Mouse (Mus musculus): ENCODE data around the gene Zfp472. TPM values are rescaled to one million over a fixed set of nuclear protein-coding genes. Genes with fewer than 3 reads are reported as not detected.

Zfp472 gene
- total RNA-seq (2021), result 3.7 and 4.4 TPM in 2 replicates
- long read RNA-seq, experiment 1, transcript Zfp472-201 (4 exons, 2,376 nt), result major isoform, 7 of 8 reads
- long read RNA-seq, experiment 1, partial matches to known transcripts, result 0 of 8 reads
- long read RNA-seq, experiment 1, other reads (novel, unspliced or antisense), result 1 of 8 reads
- long read RNA-seq, experiment 2, transcript Zfp472-201 (4 exons, 2,376 nt), result major isoform, 5 of 5 reads
- long read RNA-seq, experiment 2, partial matches to known transcripts, result 0 of 5 reads
- long read RNA-seq, experiment 2, other reads (novel, unspliced or antisense), result 0 of 5 reads

DNA sequence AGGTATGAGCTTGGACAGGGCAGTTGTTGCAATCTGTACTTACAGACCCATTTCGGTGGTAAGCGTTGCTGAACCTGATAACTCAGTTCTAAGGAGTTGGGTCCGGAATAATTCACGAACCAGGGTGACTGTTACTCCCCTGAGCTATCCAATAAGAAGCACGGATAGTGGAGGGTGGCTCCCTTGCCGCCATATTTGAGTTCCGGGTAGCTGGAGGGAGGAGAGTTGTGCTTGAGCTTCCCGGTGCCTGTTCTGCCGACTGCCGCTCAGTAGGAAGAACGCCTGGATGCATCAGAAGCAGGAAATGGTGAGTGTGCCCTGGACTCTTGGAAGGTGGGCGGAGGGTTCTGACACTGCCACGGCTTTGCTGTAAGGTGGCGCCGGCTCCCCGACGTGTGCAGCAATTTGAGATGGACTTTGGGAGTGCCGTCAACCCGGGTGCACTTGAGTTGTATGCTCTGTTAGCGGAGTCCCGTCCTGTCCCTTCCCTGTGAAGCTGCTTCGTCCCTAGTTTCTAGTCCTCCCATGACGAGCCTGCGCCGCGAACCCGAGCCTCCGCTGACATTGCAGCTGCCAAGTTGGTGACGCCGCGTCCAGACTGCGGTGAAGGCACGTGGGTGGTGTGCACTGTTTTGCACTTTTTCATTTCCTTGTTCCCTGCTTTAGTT lies at the start of gene Zfp472:
Gene Zfp472, plus strand, starts transcription at position 192 of the 668 bp plus-strand sequence.
- DNase-seq, result peak; percentile 94

DNA sequence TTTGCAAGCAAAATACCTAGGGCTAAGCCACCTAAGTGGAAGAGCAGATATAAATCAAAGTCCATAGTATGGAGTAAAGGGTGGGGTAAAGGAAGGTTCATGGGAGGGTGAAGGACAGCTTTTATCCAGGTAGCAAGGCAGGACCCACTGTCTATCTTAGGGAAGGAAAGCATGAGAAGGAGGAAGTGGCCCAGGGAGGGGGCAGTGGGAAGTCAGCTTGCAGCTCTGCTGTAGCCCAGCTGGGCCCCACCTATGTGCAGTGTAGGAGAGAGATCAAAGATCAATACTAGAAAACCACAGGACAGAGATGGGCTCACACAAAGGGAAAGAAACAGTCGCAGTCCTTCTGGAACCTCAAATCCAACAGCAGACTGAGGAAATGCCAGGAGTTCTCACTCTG lies 49.5 kb upstream of the Zfp472 start:
- no peak for DNase-seq

DNA sequence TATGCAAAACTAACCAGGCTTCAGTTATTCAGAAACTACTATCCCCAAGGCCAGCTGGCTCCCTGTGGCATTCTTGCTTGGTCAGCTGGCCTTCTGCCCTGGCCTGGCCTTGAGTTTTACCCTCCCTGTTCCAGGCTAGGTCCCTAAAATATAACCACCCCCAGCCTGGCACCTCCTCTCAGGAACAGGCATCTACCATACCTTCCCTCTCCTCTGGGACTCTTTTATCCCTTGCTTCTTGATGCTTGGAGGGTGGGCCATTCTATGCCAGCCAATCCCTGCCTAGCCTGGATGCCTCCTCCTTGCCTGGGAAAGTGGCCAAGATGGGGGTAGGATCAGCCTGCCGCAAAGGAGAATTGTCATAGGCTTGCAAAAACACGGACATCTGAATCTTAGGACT lies 48.5 kb upstream of the Zfp472 start, which contains the start of gene Cyp4f14:
Gene Cyp4f14, minus strand, starts transcription at position 212 of the 400 bp plus-strand sequence.
- DNase-seq, result peak; percentile 88

DNA sequence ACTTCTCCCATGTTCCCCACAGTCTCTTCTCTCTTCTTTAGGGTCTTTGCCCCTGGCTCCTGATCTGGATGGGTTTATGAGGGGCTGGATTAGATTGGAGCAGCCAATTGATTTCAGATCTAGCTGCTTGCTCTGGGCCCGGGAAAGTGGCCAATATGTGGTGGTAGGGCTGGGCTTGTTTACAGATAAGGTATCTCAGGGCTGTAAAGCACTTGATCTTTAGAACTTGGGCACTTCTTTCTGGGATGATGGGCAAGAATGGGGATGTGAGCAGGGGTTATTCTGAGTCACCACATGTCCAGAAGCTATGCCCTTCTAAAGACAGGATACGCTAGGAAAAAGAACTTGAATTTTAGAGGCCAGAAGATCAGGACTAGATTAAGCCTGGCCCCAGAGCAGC lies 46.5 kb upstream of the Zfp472 start:
- no peak for DNase-seq

DNA sequence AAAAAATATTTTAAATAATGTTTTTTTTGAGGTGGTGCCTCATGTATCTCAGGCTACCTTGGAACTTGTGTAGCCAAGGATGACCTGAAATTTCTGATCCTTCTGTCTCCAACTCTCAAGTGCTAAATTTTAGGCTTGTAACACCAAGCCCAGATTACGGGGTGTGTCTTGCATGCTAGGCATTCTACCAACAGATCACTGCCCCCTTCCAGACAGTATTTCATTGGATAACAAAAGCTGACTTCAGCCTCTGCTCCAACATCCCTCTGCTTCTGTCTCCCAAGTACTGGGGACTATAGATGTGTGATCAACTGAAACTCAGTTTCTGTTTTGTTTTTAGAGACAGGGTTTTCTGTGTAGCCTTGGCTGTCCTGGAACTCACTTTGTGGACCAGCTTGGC lies 41.9 kb upstream of the Zfp472 start:
- no peak for DNase-seq

DNA sequence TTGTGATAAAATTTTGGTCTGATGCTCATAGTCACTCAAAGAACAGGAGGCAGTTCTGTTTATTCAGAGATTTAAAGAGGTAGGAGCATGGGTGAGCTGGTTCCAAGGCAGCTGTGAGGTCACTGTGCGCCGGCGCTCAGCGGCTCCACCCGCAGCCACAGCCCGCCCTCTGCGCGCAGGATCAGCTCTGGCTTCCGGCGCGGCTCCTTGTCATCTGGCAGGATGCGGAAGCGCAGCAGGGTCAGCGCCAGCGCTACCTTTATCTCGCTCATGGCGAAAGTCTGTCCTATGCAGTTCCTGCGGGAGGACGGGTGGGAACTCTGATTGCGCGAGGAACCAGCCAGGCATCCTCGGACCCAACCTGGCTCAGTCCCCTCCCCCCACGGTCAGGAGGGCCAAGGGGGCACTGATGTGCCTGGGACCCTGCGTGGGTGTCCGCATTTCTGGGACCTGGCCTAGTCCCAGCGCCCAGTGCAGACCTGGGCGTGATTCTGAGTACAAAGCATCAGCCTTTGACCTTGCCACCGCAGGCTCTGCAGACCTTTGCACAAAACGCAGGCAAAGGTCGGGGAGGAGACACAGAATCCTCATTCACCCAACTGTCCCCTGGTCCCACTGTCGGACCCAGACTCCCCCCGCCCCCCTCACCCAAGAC lies 40.8 kb upstream of the Zfp472 start:
- DNase-seq, result peak; percentile 90

DNA sequence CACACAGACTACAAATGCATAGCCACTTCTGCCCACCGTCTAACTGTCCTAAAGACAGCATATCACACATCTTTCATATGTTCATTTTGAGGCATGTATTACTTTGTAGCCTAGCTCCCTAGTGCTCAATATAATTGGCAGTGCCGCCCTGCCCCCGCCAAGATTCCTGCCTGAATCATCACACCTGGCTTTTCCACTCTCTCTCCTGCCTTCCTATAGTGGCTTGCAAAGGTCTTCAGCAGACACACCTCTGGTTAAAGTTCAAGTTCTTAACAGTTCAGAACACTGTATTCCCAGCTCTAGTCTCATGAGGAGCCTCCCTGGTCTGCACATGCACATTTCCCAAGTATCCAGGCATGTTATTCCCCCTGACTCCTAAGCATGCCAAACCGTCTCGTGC lies 37.8 kb upstream of the Zfp472 start:
- DNase-seq, result no peak

DNA sequence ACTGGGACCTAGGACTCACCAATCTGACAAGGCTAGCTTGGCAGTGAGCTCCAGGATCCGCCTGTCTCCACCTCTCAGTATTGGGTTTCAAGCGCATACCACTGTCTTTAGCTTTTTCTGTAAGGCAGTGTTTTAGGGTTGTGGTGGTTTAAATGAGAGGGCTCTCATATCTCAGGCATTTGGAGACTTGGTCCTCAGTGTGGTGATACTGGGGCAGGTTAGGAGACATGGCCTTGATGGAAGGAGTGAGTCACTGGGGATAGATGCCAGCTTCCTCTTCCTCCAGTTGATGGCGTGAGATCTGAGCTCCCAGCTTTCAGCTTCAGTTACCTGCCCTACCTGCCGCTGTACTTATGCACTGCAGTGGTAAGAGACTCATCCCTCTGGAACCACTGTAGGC lies 25.8 kb upstream of the Zfp472 start:
- no peak for DNase-seq

DNA sequence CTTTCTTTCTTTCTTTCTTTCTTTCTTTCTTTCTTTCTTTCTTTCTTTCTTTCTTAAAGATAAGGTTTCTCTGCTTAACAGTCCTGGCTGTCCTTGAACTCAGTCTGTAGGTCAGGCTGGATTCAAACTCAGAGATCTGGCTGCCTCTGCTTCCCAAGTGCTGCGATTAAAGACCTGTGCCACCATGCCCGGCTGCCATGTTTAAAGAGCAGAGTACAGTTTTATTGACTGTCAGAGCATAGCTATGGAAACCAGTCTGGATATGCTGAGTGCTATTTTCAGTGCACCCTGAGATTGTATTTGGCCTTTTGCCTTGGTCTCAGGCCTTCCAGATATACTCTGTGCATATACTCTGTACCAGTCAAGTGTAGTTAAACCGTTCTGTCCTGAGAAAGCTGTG lies 22.0 kb upstream of the Zfp472 start:
- DNase-seq, result no peak

DNA sequence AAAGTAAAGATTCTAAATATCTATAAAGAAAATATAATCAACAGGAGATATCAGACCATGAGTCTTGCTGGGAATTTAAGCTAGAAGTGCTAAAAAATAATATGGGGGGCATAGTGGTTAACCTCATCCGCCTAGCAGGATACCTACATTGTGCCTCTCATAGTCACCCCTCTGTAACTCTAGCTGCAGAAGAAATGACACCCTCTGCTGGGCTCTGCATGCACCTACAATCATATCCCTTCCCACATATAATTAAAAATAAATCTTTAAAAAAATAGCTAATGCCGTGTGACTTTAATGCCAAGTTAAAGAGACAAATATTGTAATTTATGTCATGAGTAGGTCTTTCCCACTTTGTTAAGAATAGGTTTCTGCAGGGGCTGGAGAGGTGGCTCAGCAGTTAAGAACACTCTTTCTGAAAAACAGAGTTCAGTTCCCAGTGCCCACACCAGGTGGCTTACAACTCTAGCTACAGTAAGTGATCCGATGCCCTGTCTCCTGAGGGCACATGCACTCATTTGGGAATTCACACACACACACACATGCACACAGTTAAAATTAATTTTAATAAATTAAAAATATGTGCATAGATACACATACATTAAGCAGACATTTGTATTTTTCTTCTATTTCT lies 21.1 kb upstream of the Zfp472 start:
- no peak for DNase-seq

DNA sequence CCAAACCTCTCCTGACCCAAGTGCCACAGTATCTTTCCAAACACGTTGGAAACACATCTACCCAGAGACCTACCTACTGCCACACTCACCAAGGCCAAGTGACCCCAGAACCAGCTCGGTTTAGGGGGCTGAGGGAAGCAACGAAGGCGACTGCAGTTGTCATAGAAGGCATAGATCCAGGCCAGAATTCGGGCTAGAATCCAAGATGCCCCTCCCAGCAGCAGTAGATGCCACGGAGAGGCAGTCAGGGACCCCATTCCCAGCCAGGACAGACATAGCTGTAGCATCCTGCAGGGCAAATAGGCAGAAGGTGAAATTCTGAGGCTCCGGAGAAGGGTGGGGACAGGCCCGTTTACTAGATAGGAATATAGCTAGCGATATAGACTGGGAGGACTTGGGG lies 18.9 kb upstream of the Zfp472 start:
- DNase-seq, result peak; percentile 18

DNA sequence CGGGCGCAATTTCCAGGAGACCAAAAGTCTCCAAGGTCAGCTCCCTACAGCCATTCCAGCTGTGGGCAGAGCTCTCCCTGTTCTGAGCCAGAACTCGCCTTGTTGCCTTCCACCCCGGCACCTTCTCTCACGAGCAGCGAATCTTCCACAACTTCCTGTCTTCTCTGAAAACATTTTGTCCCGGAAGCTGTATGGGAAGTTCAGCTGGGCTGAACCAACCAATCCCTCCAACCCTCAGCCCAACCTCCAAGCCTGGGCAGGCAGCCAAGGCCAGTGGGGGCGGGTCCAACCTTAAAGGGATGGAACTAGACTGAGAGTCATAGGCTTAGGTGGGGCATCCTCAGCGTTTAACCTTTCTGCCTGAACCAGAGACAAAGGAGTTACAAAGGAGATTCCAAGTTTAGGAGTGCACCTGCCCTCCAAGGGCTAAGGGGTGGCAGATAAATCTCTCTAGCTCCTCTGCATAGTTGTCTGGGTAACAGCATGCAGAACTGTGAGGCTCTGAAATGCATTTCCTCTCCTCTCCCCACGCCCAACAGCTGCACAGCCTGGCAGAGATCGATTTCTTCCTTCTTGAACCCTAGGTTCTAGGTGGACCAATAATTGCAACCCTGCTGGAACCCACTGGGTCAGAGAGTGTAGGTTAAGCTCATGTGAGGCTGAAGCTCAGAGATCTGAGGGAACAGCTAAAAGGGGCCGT lies 18.2 kb upstream of the Zfp472 start, which contains the start of gene Cyp4f13:
Gene Cyp4f13, minus strand, starts transcription at position 188 of the 700 bp plus-strand sequence.
- peak; percentile 100 for DNase-seq

DNA sequence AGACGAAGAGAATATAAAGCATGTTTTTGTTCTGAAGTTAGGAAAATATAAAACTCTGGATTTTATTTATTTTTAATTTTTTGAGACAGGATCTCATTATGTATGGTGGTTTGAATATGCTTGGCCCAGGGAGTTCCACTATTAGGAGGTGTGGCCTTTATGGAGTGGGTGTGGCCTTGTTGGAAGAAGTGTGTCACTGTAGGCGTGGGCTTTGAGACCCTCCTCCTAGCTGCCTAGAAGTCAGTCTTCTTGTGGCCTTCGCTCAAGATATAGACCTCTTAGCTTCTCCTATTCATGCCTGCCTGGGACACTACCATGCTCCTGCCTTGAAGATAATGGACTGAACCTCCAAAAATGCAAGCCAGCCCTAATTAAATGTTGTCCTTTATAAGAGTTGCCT lies 15.5 kb upstream of the Zfp472 start:
- no peak for DNase-seq

DNA sequence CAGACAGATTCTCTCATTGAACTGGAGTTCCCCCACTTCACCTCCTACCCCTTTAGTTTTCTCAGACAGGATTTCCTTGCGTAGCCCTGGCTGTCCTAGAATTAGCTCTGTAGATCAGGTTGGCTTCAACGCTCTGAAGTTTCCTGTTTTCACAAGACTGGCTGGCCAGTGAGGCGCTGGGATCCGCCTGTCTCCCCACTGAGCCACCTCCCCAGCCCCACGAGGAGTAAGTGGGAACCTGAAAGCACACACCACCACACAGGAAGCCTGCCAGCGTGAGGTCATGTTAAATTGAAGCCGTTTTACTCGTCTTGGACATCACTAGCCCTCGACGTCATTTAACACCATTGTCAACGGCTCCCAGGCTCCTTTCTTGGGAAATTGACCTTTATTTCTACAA lies 14.6 kb upstream of the Zfp472 start:
- DNase-seq, result no peak

DNA sequence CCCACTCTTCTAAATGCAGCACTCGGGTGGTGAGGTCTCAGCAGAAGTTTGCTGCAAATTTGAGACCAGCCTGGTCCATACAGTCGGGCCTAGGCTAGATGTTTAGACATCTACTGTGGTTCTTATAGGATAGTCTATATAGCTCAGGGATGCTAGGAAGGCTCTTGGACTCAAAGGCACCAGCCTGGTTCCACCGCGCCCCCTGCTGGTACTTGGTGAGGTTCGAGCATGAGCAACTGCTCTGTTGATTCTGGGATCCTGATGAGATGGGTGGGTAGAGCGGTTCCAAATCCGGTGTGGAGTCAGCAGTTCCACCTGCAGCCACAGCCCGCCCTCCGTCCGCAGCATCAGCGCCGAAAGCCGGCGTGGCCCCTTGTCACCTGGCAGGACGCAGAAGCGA lies 14.2 kb upstream of the Zfp472 start:
- DNase-seq, result peak; percentile 93

DNA sequence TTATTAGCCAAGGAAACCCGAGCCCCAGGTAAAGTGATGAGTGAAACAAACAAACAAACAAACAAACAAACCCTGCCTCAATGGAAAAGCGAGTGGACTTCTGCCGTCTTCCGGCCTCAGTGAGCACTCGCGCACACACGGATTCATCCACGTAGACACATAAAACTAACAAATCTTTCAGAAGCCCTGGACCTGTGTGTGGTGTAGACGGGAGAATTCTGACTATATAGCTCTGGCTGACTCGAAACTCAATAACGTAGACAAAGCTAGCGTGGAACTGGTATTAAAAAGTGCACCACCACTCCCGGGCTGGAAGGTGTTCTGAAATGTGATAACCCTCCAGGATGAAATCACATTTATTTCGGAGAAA lies 376 bp upstream of the Zfp472 start:
- DNase-seq, result peak; percentile 21

DNA sequence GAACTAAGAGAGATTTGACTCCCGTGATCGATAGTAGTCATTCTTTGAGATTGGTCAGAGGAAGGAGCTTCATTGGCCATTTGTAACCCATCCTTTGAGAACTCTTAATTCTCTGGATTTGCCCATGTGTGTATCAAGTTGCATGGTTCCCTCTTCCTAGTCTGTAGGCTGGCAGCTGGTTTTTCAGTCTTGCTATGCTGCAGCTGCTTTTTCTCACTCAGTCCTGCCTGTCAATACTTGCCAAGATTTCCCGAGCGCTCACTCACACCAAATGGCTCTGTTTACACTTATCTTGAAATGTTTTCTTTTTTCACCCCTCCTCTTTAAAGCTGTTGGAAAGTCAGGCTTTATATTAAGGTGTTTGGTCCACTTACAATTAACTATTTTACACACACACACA lies 15.7 kb downstream of the Zfp472 start:
- no peak for DNase-seq

DNA sequence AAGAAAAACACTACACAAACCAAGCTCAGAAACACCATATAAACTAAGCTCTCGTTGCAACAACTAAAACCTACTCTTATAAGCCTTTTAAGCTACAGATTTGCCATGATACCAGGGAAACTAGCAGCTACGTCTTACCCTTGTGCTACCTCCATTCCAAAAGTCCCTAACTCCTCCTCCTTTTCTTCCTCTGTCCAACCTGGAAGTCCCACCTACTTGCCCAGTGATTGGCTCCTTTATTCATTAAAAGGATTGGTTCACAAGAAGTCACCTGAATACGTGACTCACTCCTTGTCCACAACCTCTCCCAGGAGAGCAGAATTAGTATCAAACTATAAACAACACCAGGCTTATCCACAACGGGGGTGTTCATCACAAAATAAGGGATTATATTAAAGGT lies 20.7 kb downstream of the Zfp472 start:
- no peak for DNase-seq

DNA sequence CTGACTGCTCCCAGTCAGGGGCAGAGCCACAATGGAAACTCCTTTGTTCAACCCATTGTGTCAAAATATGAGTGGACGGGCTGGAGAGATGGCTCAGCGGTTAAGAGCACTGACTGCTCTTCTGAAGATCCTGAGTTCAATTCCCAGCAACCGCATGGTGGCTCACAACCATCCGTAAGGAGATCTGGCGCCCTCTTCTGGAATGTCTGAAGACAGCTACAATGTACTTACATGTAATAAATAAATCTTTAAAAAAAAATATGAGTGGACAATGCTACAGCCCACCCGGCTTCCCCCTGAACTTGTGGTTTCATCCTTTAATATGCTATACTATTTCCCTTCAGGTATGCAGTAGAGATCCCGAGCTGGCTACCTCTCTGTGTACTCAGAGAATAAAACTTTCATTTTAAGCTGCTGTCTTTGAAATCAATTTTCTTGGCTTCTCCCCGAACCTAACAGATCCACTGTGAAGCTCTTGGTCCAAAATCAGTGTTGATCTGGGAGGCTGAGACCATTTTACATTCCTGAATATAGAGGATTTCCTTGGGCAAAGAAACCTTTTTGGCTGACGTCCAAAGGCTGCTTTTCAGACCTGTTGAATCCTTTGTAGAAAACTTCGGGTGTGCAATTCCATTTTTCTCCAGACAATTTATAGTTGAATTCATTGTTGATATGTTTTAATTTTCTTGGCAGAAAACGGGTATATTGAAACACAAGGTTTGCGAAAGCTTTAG lies 26.5 kb downstream of the Zfp472 start:
- peak; percentile 62 for DNase-seq

DNA sequence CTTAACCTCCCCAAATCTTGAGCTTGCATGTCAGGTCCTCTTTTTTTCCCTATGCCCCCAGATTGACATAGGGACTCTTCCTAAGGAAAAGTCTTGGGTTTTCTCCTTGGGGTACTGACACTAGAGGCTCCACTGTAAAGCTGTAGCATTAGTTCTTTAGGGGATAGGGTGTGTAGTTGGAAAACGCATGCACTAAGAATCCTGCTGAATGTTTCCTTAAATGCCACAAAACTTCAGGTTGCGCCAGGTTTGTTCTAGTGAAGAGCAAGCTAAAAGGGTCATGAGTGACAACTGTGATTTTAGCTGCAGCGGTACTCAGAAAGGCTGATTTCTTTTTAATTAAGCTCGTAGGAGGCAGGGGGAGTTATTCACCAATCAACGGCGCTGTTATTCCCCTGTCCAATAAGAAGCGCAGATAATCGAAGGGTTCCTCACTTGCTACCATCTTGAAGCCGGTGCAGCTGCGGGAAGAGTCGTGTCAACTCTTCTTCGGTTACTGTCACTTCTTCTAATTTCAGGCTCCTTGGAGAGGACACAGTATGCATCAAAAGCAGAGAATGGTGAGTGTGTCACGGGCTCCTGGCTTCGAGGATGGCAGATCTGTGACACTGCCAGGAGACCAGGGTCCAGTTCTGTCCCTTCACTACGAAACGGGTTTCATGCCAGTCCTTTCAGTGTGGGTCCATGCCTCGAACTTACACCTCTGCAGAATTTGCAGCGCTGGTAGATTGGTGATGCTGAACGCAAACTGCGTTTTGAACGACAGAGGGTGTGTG lies 27.3 kb downstream of the Zfp472 start, which contains the start of gene Zfp952:
Gene Zfp952, plus strand, starts transcription at position 431 of the 776 bp plus-strand sequence.
- DNase-seq, result peak; percentile 91

DNA sequence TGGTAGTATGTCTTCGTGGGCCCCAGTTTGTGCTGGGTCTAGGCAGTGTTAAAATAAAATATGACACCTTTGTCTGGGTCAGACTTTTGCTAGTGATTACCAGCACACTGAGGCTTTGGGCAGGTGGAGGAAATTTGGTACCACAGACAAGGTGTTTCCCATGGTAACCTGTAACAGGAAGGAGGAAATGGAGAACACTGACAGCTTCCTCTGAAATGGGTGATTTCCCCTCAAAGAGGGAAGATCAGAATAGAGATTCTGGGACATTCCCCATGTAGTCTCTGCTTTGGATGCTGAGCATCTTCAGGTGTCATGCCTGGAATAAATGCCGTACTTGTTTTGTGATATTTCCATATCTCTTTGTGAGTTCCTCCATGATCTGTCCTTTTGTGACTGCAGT lies 32.9 kb downstream of the Zfp472 start:
- no peak for DNase-seq

Measured in adrenal gland, postnatal 14 days (tissue).